Mouse (Mus musculus) cerebellum, adult 18-20 months (tissue): ENCODE results near the gene Robo3.
A peak's percentile ranks its signal among the peaks of the same experiment; 100 is the strongest.

Source experiments
- DNase-seq, 2 experiments: peaks; one replicate each; pipeline ENCODE4 v3.0.0; 2021

The Robo3 gene

DNA sequence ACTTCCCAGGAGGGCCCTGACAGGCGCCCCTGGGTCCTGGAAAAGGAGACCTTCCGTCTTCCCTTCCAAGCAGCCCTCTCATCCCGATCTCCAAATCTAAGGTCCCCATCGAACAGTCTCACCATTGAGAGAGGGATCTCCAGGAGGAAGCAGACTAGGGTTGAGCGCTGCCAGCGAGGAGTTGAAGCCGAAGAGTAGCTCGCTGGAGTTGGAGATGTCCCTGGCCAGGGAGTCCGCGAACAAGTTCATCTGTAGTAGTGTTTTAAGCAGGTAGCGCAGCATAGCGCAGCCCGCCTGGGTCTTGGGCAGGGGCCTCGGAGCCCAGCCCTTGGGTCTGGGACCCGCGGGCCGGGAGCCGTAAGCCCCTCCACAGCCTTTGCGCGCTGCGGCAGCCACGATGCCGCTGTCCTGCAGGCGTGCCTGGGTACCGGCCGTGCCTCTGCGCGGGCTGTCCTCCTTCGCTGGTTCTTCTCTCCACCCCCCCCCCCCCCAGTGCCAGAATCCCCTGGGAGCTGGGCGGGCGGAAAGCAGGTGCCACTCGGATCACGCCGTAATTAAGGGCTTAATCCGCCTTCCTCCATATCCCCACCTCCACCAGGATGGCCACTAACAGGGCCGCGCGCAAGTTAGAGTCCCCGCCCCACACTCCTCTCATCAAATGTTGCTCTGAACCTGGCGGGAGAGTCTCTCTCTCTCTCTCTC lies at the start of gene Robo3:
Robo3 (minus strand) TSS at position 527 of the 702 bp plus-strand sequence.
- DNase-seq = no peak

DNA sequence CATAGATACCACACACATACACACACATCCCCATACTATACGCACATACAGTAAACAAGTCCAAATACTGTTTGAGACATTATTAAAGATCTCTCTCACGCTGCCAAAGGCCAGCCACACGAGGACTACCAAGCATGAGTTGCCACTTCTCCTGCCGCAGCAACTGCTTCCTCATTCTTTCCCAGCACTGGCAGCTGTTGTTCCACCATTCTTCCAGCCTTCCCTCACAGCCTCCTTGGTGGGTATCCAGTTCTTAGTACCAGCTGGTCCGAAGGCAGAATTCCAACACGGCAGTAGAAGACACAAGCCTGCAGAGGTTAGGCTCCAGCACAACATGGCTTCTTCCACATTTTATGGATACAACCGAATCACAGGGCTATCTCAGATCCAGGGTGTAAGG lies 41.9 kb upstream of the Robo3 start:
- no peak for DNase-seq

DNA sequence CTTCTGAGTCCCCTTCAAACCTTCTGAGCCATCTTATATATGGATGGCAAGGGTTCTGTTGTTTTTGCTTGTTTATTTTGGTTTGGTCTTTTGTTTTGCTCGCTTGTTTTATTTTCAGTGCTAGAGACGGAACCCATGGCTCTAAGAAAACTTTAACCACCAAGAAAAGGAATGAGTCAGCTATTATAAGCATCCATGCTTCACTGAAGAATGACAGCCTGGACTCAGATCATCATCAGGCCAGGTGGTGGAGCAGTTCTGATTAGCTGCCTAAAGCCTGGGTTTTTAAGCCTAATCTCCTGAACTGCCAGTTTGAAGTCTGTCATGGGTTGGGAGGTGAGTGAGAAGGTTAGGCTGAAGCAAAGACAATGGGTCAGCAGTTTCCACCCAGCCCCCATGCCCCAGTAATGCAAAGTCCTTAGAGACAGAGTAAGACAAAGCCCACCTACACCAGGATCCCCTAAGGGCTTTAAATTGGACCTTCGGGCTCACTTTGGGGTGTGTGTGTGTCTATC lies 40.6 kb upstream of the Robo3 start:
- DNase-seq = no peak

DNA sequence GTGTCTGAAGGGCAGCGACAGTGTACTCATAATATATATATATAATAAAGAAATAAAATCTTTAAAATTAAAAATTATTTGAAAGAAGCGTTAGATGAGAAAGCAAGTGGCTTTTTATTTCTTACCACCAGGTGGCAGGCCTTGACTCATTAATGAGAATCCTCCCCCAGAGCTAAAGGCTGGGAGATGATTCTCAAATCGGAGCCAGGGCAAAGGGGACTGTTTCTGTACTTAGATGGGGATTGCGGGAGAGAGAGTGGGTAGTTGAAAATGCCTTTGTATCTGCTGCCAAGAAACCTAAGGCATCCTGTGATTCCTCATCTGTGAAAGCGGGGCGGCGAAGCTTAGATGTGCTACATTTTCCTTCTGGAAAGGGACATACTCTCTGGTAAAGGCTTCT lies 29.7 kb upstream of the Robo3 start:
- DNase-seq = peak; percentile 61 to 64

DNA sequence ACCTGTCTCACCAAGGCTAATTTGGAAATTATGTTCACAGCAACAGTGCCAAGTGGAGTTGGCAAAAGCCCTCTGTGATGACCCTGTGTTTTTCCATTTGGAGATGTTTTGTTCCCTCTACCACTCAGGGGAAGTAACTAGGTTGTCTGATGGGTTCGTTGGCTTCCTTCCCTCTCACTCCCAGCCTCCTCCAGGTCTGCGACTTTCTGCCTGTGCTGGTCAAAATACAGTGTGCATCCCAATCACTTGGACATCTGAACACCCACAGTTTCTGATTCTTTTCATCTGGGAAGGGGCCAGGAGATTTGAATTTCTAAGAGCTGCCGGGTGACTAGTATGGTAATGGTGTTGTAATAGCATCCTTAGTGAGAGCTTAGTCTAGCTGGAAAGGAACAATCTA lies 28.5 kb upstream of the Robo3 start:
- DNase-seq = no peak

- DNase-seq = no peak
Measured at GRCm38 (mm10) chr9:37460961-37461340, 27.9 kb upstream of the Robo3 start.

DNA sequence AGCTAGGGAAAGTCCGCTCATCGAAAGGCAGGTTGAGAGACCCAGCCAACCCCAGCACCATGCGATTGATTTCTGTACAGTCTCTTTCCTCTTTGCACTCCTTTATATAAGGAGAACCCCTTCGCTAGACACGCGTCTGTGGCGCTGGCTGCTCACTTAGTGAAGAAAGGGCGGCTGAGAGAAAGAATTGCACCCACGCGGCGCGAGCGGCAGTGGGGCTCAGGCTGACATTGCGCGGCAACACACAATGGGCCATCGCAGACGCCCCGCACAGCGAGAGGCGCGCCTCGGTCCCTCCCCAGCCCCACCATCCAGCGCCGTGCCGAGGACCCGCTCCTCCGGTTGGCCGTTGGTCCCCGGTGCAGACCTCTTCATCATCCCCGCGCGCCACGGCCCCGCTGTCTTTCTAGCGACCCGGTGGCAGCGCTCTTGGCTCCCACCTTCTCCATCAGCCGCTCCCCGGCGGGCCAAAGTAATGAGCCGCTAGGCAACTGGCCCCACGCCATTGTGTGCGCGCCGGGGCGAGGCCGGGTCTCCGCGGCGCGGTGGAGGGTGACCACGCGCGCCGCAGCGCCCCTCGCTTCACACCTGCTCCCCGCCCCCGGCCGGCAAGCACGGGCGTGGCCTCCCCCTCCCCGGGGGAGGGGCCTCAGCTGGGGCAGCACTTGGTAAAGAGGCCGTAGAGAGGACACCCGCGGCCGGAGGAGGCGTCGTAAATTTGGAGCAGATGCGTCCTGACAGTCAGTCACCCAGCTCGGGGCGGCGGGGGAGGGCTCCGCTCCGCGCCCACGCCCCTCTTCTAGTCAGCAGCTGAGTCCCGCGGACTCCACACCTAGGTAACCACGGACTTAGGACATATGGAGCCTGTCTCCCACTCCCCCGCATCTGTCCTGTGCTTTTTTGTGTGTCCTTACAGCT lies 27.3 kb upstream of the Robo3 start:
- DNase-seq = peak; percentile 28 to 56

- DNase-seq = no peak
Measured at GRCm38 (mm10) chr9:37459665-37460042, 26.6 kb upstream of the Robo3 start.

GRCm38 (mm10) chr9:37457151-37457550 lies 24.1 kb upstream of the Robo3 start:
- no peak for DNase-seq

DNA sequence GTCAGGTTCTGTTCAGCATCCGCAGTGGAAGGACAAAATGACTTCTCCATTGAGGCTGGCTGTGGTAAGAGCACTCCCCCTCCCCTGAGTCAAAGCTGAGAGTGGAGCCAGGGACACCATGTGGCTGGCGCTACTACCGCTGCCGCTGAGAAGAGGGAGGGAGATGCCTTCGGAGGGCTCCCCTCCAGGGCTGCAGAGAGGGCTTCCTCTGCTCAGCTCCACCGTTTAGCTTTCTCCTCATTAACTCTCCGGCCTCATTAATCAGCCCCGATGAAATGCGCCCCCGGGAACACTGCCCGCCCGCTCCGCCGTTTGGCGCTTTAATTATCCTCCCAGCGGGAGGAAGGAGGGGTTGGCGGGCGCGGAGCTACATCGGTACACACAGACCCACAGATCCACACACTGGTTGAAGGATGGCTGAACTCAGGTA lies 23.4 kb upstream of the Robo3 start:
- DNase-seq = peak; percentile 61 to 70

GRCm38 (mm10) chr9:37455868-37456267 lies 22.8 kb upstream of the Robo3 start:
- DNase-seq = no peak

DNA sequence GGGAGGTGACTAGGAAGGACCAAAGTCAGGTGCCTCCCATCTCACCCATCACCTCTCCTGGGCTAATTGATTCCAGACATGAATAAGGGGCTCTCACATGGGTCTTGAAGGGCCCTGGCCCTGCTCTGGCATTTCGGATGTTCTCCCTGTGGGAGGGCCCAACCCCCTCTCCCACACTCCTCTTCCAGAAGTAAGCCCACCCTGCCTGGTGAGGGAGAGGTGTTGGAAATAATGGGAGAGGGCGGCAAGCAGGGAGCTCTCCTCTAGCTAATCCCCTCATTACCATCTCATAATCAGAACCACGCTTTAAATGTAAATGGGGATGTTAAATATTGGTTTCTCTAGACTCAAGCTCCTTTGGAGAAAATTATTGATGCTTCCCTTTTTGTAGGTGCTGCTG lies 21.9 kb upstream of the Robo3 start:
- DNase-seq = no peak

DNA sequence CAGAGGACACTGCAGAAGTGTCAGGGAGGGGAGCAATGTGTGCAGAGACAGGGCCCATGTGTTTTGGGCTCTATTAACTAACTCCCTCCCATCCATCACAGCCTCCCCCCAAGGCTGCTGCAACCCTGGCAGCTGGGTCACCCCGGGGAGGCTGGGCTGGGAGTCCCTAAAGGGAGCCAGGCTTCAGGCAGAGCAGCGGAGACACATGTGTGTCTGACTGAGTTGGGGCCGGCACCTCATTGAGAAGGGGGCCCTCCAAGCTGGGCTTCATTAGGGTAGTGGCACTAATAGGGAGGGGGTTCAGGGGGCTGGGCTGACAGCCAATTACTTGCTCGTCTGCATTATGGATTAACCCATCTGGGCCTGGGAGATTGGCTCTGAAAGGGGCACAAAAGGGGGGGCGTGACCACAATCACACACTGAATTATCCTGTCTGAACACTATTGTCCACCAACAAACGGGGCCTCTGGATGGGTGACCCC lies 21.0 kb upstream of the Robo3 start:
- DNase-seq = no peak

- DNase-seq = no peak
Measured at GRCm38 (mm10) chr9:37453328-37453727, 20.3 kb upstream of the Robo3 start.

- no peak for DNase-seq
Measured at GRCm38 (mm10) chr9:37452401-37452800, 19.4 kb upstream of the Robo3 start.

GRCm38 (mm10) chr9:37437772-37438735 lies 5.0 kb upstream of the Robo3 start:
- no peak for DNase-seq

DNA sequence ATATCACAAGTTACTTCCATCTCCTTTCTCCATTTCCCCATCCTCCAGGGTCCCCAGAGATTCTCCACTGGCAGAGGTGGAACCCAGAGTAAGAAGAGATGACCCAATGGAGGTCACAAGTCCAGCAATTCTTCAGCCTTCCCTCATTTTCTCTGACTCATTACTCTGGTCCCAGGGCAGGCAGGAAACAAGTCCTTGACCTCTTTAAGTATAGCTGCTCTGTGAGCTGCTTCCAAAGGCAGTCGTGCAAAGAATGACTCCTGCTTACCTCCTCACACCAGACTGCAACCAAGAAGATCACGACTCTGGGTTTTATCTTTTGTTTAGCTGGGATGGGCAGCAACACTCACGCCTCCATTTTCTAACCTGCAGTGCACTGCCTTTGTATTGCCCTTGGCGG lies 2.6 kb upstream of the Robo3 start:
- no peak for DNase-seq

DNA sequence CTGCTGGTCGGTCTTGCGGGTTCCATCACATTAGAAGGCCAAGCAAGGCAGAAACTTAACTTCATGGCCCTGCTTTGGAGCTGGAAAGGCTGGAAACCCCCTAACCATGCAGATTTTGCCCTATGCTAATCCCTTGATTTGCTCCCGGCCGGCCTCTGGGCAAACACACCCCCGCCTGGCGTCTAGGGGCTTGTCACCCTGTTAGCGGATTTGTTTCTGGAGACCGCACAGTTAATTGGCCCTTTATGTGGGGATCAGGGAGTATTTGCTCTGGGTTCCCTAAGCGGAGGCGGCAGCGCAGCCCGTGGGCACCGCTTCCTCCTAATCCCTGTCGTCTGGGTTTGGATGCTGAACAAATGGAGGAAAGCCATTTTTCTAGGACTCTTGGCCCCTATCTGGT lies 1.9 kb upstream of the Robo3 start:
- DNase-seq = no peak

GRCm38 (mm10) chr9:37433823-37434560 lies 946 bp upstream of the Robo3 start:
- no peak for DNase-seq

GRCm38 (mm10) chr9:37432026-37432666 lies 900 bp downstream of the Robo3 start:
- no peak for DNase-seq

DNA sequence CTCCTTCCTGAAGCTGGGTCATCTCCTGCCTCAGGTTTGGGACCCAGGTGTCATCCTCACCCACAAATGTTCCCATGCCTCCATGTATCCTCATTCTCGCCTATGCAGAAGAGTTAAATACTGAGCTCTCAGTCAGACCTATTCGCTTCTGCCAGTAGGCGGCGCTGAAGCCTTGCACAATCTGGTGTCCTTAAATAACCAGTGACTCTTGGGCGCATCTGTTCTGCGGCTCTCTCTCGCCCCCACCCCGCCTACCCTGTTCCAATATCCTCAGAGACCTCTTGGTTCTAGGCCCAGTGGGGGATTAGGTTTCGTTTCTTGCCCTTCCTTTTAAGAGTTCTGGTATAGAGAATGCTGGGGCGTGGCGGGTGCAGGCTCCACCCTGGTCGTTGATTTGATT lies 2.5 kb downstream of the Robo3 start:
- peak; percentile 82 to 87 for DNase-seq
